Mouse (Mus musculus) natural killer cell, adult 2 months (primary cell): ENCODE data around the gene Iqgap2.

Experiments
- DNase-seq, 2 experiments: peaks; one replicate each; pipeline ENCODE4 v3.0.0; 2022; ENCODE audit warnings: low spot score in 2 of 2

The Iqgap2 gene

GRCm38 (mm10) chr13:95655284-95655683 lies 236.4 kb downstream of the Iqgap2 start:
- DNase-seq, result peak in 1 of 2 experiments; percentile 8

- DNase-seq, result no peak
These were observed 238.0 kb downstream of the Iqgap2 start for GRCm38 (mm10) chr13:95653696-95654095.

- no peak for DNase-seq
These were observed 239.7 kb downstream of the Iqgap2 start for GRCm38 (mm10) chr13:95651870-95652668.

- DNase-seq, result no peak
These were observed 241.8 kb downstream of the Iqgap2 start for GRCm38 (mm10) chr13:95649941-95650340.

GRCm38 (mm10) chr13:95647248-95647647 lies 244.5 kb downstream of the Iqgap2 start:
- DNase-seq, result no peak

- no peak for DNase-seq
These were observed 245.0 kb downstream of the Iqgap2 start for GRCm38 (mm10) chr13:95646687-95647111.

- no peak for DNase-seq
These were observed 248.0 kb downstream of the Iqgap2 start for GRCm38 (mm10) chr13:95643740-95644139.

- DNase-seq, result no peak
These were observed 250.4 kb downstream of the Iqgap2 start for GRCm38 (mm10) chr13:95641061-95641986.

- no peak for DNase-seq
These were observed 251.3 kb downstream of the Iqgap2 start for GRCm38 (mm10) chr13:95640408-95640807.

- no peak for DNase-seq
These were observed 252.2 kb downstream of the Iqgap2 start for GRCm38 (mm10) chr13:95639336-95640116.

- DNase-seq, result no peak
These were observed 252.8 kb downstream of the Iqgap2 start for GRCm38 (mm10) chr13:95638894-95639293.

GRCm38 (mm10) chr13:95637737-95638136 lies 254.0 kb downstream of the Iqgap2 start:
- DNase-seq, result no peak

GRCm38 (mm10) chr13:95635301-95635700 lies 256.4 kb downstream of the Iqgap2 start:
- no peak for DNase-seq

- DNase-seq, result no peak
These were observed 257.3 kb downstream of the Iqgap2 start for GRCm38 (mm10) chr13:95634451-95634850.

GRCm38 (mm10) chr13:95633384-95633783 lies 258.3 kb downstream of the Iqgap2 start:
- DNase-seq, result no peak

- DNase-seq, result no peak
These were observed 259.6 kb downstream of the Iqgap2 start for GRCm38 (mm10) chr13:95632144-95632543.

GRCm38 (mm10) chr13:95630747-95631146 lies 261.0 kb downstream of the Iqgap2 start:
- no peak for DNase-seq

GRCm38 (mm10) chr13:95629751-95630150 lies 262.0 kb downstream of the Iqgap2 start:
- DNase-seq, result no peak

- DNase-seq, result no peak
These were observed 265.0 kb downstream of the Iqgap2 start for GRCm38 (mm10) chr13:95626696-95627095.

GRCm38 (mm10) chr13:95623042-95623441 lies 268.7 kb downstream of the Iqgap2 start:
- DNase-seq, result no peak

GRCm38 (mm10) chr13:95621563-95621962 lies 270.2 kb downstream of the Iqgap2 start:
- DNase-seq, result no peak

GRCm38 (mm10) chr13:95618859-95619258 lies 272.9 kb downstream of the Iqgap2 start:
- DNase-seq, result no peak
